Mouse (Mus musculus) midbrain, postnatal 0 days (tissue): ENCODE data around the gene Naip2. TPM values are rescaled to one million over a fixed set of nuclear protein-coding genes. Genes with fewer than 3 reads are reported as not detected.
"Not testable (repeated sequence)": the region's sequence is repeated elsewhere in the genome, so short reads cannot be mapped to it uniquely, and the experiment has no call there.

Experiments
- ATAC-seq: fragments of 200-750 bp; cut with Nextera tagmentation; 2 replicates; pipeline ENCODE4 v1.8.0; 2017; ENCODE audit warnings: moderate number of reproducible peaks, mild to moderate bottlenecking, moderate TSS enrichment, moderate library complexity; ENCODE audit not compliant: low FRiP score
- DNase-seq: peaks from one replicate; pipeline ENCODE4 v3.0.0-alpha.2; 2015; ENCODE audit warnings: low spot score
- H3K27ac ChIP-seq: fragments of 300-500 bp; sonication (generic); 2 replicates; pipeline ENCODE4 v1.5.1; 2014; ENCODE audit warnings: low read depth, mild to moderate bottlenecking, low read length, mixed read lengths
- H3K27me3 ChIP-seq: fragments of 300-500 bp; sonication (generic); 2 replicates; pipeline ENCODE4 v1.6.1; 2014; ENCODE audit warnings: low read length, control low read depth, mixed read lengths; ENCODE audit not compliant: insufficient read depth
- H3K36me3 ChIP-seq: fragments of 300-500 bp; sonication (generic); 2 replicates; pipeline ENCODE4 v1.6.1; 2014; ENCODE audit warnings: low read length, control low read depth, mixed read lengths; ENCODE audit not compliant: insufficient read depth
- H3K4me1 ChIP-seq: fragments of 300-500 bp; sonication (generic); 2 replicates; pipeline ENCODE4 v1.6.1; 2014; ENCODE audit warnings: mild to moderate bottlenecking, control low read depth, antibody characterized with exemption, low read length, mixed read lengths; ENCODE audit not compliant: insufficient read depth
- H3K4me2 ChIP-seq: fragments of 300-500 bp; sonication (generic); 2 replicates; pipeline ENCODE4 v1.6.1; 2014; ENCODE audit warnings: low read depth, mild to moderate bottlenecking, low read length, mixed read lengths; ENCODE audit not compliant: poor library complexity, severe bottlenecking
- H3K4me3 ChIP-seq: fragments of 300-500 bp; sonication (generic); 2 replicates; pipeline ENCODE4 v1.5.1; 2014; ENCODE audit warnings: low read depth, mild to moderate bottlenecking, low read length, moderate library complexity
- H3K9ac ChIP-seq: fragments of 300-500 bp; sonication (generic); replicated peaks from 2 replicates; pipeline ENCODE4 v1.6.1; 2014; ENCODE audit warnings: mild to moderate bottlenecking, low read length, moderate library complexity, mixed read lengths; ENCODE audit not compliant: poor library complexity, severe bottlenecking
- H3K9me3 ChIP-seq: fragments of 300-500 bp; sonication (generic); 2 replicates; pipeline ENCODE4 v1.6.1; 2016; ENCODE audit warnings: low read length, control low read depth
- CTCF ChIP-seq: IDR thresholded peaks from 2 replicates; pipeline ENCODE4 v1.5.1; 2016; ENCODE audit warnings: antibody characterized with exemption, mild to moderate bottlenecking
- WGBS: fragments of 180-500 bp; shearing (Covaris S2); extraction: QIAGEN DNeasy Blood & Tissue Kit; methylation state at CpG from one replicate; pipeline ENCODE4 v1.1.7; 2014; 5-methylcytosine and 5-hydroxymethylcytosine counted together
- polyA plus RNA-seq: library from polyadenylated mRNA; unstranded; fragments of >200 nt; fragmentation: Nextera tagmentation; extraction: Ambion mirVana; gene quantifications from 2 replicates; pipeline ENCODE4 v1.2.1, GENCODE M21; 2015
- total RNA-seq: library from RNA; depleted of rRNA; stranded (reverse); fragments of >200 nt; gene quantifications from 2 replicates; pipeline ENCODE4 v1.2.3, GENCODE M21; 2014

Gene Naip2
- total and polyA plus RNA-seq, 2 experiments from 2014 or later: 0.06 to 0.38 TPM

GRCm38 (mm10) chr13:100203319-100203718 is 1.4 kb upstream of the Naip2 start:
- no peak overlapping the region for H3K9ac ChIP-seq
- no peak for TF ChIP-seq CTCF
- H3K4me3 ChIP-seq: no peak overlapping the region
- no peak for DNase-seq
- 73% methylated on average over 1 of the region's 1 CpGs for WGBS
- H3K27me3 ChIP-seq: no peaks in the 10 kb centered on the region
- H3K4me1 ChIP-seq: no peaks in the 10 kb centered on the region
- H3K4me2 ChIP-seq: no peak overlapping the region
- no peak overlapping the region for H3K27ac ChIP-seq
- no peak for ATAC-seq
- H3K36me3 ChIP-seq: no peaks in the 10 kb centered on the region
- H3K9me3 ChIP-seq: no peaks in the 10 kb centered on the region

DNA sequence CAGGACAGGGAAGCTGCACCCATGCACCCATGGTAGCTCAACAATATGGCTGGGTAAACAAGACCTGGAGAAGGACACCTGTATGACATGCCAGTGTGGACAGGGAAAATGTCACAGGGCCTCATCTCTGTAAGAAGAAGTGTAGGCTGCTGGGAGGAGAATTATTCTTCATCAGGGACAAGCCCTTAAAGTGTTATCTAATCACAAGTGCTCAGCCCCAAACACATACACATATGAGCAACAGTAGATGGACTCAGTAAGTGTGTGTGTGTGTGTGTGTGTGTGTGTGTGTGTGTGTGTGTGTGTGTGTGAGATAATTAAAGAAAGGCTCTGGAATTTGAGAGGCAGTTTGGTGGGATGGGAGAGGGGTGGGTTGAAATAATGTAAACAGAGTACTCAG is 1.1 kb downstream of the Naip2 start:
- Histone ChIP-seq H3K4me1 (no peaks in the 10 kb centered on the region), H3K27ac (no peak overlapping the region), H3K36me3 (no peaks in the 10 kb centered on the region), H3K4me2 (no peak overlapping the region), H3K27me3 (no peaks in the 10 kb centered on the region), H3K4me3 (no peak overlapping the region), H3K9me3 (no peaks in the 10 kb centered on the region), H3K9ac (no peak overlapping the region)
- DNase-seq (no peak), ATAC-seq (no peak)
- no peak for TF ChIP-seq CTCF

DNA sequence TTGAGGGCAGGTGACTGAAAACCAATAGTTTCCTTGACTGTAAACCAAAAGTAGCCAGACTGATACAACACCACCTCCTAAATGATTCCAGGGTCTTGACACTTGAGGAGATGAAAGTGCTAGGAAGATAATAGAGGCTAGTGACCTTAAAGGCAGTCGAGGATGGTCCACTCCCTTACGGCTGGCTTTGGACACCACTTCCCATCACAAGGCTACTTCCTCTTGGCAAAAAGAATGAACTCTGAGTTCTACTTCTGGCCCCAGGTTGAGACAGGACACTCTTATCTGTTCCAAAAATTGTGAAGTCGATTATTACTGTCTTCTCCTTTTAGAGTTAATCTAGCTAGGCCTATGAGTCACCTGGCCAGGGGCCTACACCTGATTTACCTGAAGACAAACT is 6.5 kb downstream of the Naip2 start:
- Histone ChIP-seq H3K4me2 (no peak overlapping the region), H3K4me1 (no peaks in the 10 kb centered on the region), H3K27ac (no peak overlapping the region), H3K9ac (no peak overlapping the region), H3K4me3 (no peak overlapping the region), H3K36me3 (no peaks in the 10 kb centered on the region), H3K27me3 (no peaks in the 10 kb centered on the region), H3K9me3 (no peaks in the 10 kb centered on the region)
- no peak for TF ChIP-seq CTCF
- DNase-seq (no peak), ATAC-seq (no peak)
- 72% methylated on average over 3 of the region's 3 CpGs for WGBS

- DNase-seq, H3K4me3 ChIP-seq, H3K9ac ChIP-seq, H3K27me3 ChIP-seq, H3K4me2 ChIP-seq, H3K4me1 ChIP-seq, ATAC-seq, H3K27ac ChIP-seq, H3K9me3 ChIP-seq, H3K36me3 ChIP-seq: not testable (repeated sequence)
Observed at GRCm38 (mm10) chr13:100183111-100183510, 18.8 kb downstream of the Naip2 start.

GRCm38 (mm10) chr13:100174360-100174759 is 27.5 kb downstream of the Naip2 start:
- H3K36me3 ChIP-seq, DNase-seq, H3K4me1 ChIP-seq, H3K4me3 ChIP-seq, H3K9me3 ChIP-seq, H3K27me3 ChIP-seq, H3K9ac ChIP-seq, H3K27ac ChIP-seq, ATAC-seq, H3K4me2 ChIP-seq: not testable (repeated sequence)
- whole genome bisulfite sequencing: 86% methylated on average over 3 of the region's 5 CpGs

DNA sequence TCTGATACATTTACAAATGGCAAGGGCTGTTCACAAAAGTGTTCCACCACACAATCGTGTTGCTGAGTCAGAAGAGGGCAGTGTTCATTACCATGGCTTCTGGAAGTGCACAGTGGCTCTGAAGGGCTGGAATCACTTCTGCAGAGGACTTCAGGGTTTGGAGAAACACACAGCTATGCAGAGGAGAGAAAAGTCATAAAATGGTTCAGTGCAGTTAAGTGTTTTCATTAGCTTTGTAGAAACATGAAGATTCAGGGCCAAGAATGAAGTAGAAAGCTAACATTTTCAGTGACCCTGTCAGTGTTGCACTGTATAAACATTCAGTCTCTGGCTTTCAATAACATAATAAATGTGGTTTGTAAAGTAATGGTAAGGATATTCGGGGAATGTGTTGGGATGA is 35.5 kb downstream of the Naip2 start:
- not testable (repeated sequence) for H3K4me2 ChIP-seq, H3K4me3 ChIP-seq, H3K9ac ChIP-seq, H3K9me3 ChIP-seq, H3K36me3 ChIP-seq, H3K27ac ChIP-seq, H3K27me3 ChIP-seq, DNase-seq, ATAC-seq, H3K4me1 ChIP-seq
- 72% methylated on average over 2 of the region's 2 CpGs for WGBS

GRCm38 (mm10) chr13:100162467-100162866 is 39.4 kb downstream of the Naip2 start:
- H3K4me1 ChIP-seq, H3K27ac ChIP-seq, H3K9ac ChIP-seq, H3K9me3 ChIP-seq, ATAC-seq, H3K27me3 ChIP-seq, DNase-seq, H3K36me3 ChIP-seq, H3K4me3 ChIP-seq, H3K4me2 ChIP-seq: not testable (repeated sequence)

DNA sequence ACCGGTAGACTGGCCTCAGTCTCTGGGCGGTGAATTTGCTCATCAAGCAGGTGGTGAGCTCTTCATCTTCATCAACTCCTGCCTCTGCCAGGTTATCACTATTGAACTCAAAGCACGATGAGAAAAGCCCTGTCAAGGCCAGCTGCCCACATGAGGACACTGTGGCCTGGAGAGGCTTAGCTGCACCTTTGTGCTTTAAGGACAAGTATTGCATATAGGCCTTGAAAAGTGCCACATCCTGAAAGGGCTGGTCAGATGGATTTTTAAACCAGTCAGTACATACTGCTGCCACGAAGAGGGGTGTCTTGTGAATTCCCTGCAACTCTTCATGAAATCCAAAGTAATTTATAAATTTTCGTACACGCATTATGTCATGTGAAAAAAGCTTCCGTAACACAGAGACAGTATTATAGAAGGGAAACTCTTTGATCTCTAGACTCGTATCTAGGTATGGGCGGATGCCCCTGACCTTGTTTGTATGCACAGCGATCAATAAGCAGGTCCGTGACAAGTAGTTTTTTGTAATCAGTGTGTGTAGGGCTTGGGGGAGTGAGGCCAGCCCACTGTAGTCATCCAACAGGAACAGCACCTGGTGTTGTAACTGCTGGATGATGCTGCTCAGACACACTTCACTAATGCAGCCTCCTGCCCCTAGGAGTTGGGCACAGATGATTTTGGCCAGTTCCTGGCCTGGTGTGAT is 40.6 kb downstream of the Naip2 start:
- H3K9ac ChIP-seq, H3K4me2 ChIP-seq, H3K27me3 ChIP-seq, H3K4me3 ChIP-seq, H3K4me1 ChIP-seq, ATAC-seq, H3K36me3 ChIP-seq, DNase-seq, H3K27ac ChIP-seq, H3K9me3 ChIP-seq: not testable (repeated sequence)
- WGBS: 85% methylated on average over 11 of the region's 11 CpGs
